Mouse (Mus musculus): ENCODE measurements around the gene H2-M10.2. TPM values are rescaled to one million over a fixed set of nuclear protein-coding genes. Genes with fewer than 3 reads are reported as not detected.

The H2-M10.2 gene
- polyA plus RNA-seq, 1 experiment, result not detected

DNA sequence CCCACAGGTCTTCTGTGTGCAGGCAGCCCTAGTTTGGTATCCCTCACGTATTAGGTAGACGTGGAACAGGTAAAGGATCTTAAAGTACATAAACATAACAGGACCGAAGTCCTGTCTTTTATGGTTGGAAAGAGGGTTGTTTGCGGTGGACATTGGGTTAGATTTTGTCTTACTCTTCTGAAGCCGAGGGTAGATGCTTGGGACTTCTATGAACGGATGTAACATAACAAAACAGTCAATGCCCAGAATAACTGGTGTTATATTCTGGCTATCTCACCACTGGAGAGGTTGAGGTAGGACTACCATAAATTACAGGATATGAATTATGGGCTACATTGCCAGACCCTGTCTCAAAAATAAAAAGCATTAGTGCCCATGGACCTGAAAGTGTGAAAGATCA lies 28.3 kb downstream of the H2-M10.2 start, which contains the start of gene Rpp21:
Gene Rpp21, minus strand, starts transcription at position 101 of the 400 bp plus-strand sequence.
- TF ChIP-seq EP300 (IDR thresholded peaks at IDR 0.05; ENCODE audit: insufficient read depth, low read depth, low read length) (no peak), POLR2A (IDR thresholded peaks at IDR 0.05; ENCODE audit: insufficient read depth, low read length) (no peak), CTCF (IDR thresholded peaks at IDR 0.05; ENCODE audit: low read depth, low read length) (no peak)
- Histone ChIP-seq H3K27ac (ENCODE audit: insufficient read depth, low read length) (no peak within 1 kb of the TSS), H3K9ac (ENCODE audit: low read depth, poor library complexity, severe bottlenecking) (peak within 1 kb of the TSS; percentile 76), H3K4me1 (ENCODE audit: control insufficient read depth, insufficient read depth, low read length) (peaks cover 3% of the 10 kb centered on the region), H3K4me3 (ENCODE audit: low read depth, low read length) (peak within 1 kb of the TSS; percentile 75), H3K27me3 (ENCODE audit: control insufficient read depth, insufficient read depth, low read length, poor library complexity, severe bottlenecking) (no peaks in the 10 kb centered on the region), H3K36me3 (ENCODE audit: control insufficient read depth, insufficient read depth, low read length, poor library complexity, severe bottlenecking) (peaks cover 23% of the 10 kb centered on the region), H3K9me3 (replicated peaks; ENCODE audit: control insufficient read depth, insufficient read depth, low read length, poor library complexity, severe bottlenecking) (no peaks in the 10 kb centered on the region)

DNA sequence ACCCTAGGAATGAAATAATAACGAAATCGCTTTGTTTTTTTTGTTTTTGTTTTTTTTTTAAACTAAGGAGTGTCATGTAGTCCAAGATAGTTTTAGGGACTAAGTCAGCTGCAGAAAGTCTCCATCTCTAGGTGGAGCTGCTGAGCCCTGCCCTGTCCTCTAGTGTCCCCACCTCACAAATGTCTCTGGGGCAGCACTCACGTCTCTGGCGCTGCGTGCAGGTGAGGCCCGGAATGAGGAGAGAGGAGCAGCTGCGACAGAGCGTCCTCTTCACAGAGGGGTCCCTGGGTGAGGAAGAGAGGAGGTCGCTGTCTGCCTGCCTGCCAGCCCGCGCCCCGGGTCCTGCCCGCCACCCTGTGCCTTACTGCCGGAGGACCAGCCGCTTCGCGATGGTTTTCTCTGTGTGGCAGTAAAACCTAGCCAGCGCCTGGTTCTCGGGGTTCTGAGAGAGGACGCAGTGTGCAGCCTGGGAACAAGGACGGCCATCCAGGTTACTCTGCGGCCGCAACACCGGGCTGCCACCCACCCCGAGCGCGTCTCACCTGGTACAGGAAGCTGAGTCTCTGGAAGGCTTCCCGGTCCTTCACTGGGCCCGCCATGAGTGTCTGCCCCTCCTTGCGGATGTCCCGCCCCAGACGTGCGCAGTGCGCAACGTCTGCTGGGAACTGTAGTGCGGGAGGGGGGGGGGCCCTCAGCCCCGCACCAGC lies 28.9 kb downstream of the H2-M10.2 start:
- peak overlapping the region; percentile 75 for H3K4me3 ChIP-seq (ENCODE audit: low read depth, low read length)
- no peaks in the 10 kb centered on the region for H3K27me3 ChIP-seq (ENCODE audit: control insufficient read depth, insufficient read depth, low read length, poor library complexity, severe bottlenecking)
- H3K36me3 ChIP-seq (ENCODE audit: control insufficient read depth, insufficient read depth, low read length, poor library complexity, severe bottlenecking), result peaks cover 18% of the 10 kb centered on the region
- H3K27ac ChIP-seq (ENCODE audit: insufficient read depth, low read length), result no peak overlapping the region
- H3K4me1 ChIP-seq (ENCODE audit: control insufficient read depth, insufficient read depth, low read length), result peaks cover 3% of the 10 kb centered on the region
- peak overlapping the region; percentile 76 for H3K9ac ChIP-seq (ENCODE audit: low read depth, poor library complexity, severe bottlenecking)
- no peak for TF ChIP-seq EP300 (IDR thresholded peaks at IDR 0.05; ENCODE audit: insufficient read depth, low read depth, low read length)
- TF ChIP-seq POLR2A (IDR thresholded peaks at IDR 0.05; ENCODE audit: insufficient read depth, low read length), result peak; percentile 33
- TF ChIP-seq CTCF (IDR thresholded peaks at IDR 0.05; ENCODE audit: low read depth, low read length), result peak; percentile 66
- no peaks in the 10 kb centered on the region for H3K9me3 ChIP-seq (replicated peaks; ENCODE audit: control insufficient read depth, insufficient read depth, low read length, poor library complexity, severe bottlenecking)

DNA sequence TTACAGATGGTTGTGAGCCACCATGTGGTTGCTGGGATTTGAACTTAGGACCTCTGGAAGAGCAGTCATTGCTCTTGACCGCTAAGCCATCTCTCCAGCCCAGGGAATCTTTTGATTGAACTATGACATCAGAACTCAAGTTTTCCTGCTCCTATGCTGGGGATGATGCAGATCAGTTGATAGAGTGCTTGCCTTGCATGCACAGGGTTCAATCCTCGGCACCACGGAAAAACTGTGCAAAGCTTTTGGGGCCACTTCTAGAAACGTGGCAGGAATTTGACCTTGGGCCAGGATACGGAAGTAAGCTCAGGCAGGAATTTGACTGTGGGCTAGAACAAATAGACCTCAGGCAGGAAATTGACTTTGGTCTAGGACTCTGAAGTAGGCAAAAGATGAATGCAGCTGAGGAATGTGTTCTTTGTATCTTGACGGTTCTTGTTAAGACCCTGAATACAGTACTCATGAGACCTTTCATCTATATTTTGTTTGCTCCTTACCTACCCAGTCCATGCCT lies 33.1 kb downstream of the H2-M10.2 start:
- 0 out of 2 replicates have a peak, but pooled peaks cover 5% of the 10 kb centered on the region for H3K36me3 ChIP-seq (ENCODE audit: control insufficient read depth, insufficient read depth, low read length, poor library complexity, severe bottlenecking)
- no peak overlapping the region for H3K9ac ChIP-seq (ENCODE audit: low read depth, poor library complexity, severe bottlenecking)
- H3K27me3 ChIP-seq (ENCODE audit: control insufficient read depth, insufficient read depth, low read length, poor library complexity, severe bottlenecking), result no peaks in the 10 kb centered on the region
- no peak overlapping the region for H3K27ac ChIP-seq (ENCODE audit: insufficient read depth, low read length)
- peaks cover 3% of the 10 kb centered on the region for H3K4me1 ChIP-seq (ENCODE audit: control insufficient read depth, insufficient read depth, low read length)
- no peaks in the 10 kb centered on the region for H3K9me3 ChIP-seq (replicated peaks; ENCODE audit: control insufficient read depth, insufficient read depth, low read length, poor library complexity, severe bottlenecking)
- no peak overlapping the region for H3K4me3 ChIP-seq (ENCODE audit: low read depth, low read length)
- no peak for TF ChIP-seq CTCF (IDR thresholded peaks at IDR 0.05; ENCODE audit: low read depth, low read length)
- no peak for TF ChIP-seq EP300 (IDR thresholded peaks at IDR 0.05; ENCODE audit: insufficient read depth, low read depth, low read length)
- no peak for TF ChIP-seq POLR2A (IDR thresholded peaks at IDR 0.05; ENCODE audit: insufficient read depth, low read length)

DNA sequence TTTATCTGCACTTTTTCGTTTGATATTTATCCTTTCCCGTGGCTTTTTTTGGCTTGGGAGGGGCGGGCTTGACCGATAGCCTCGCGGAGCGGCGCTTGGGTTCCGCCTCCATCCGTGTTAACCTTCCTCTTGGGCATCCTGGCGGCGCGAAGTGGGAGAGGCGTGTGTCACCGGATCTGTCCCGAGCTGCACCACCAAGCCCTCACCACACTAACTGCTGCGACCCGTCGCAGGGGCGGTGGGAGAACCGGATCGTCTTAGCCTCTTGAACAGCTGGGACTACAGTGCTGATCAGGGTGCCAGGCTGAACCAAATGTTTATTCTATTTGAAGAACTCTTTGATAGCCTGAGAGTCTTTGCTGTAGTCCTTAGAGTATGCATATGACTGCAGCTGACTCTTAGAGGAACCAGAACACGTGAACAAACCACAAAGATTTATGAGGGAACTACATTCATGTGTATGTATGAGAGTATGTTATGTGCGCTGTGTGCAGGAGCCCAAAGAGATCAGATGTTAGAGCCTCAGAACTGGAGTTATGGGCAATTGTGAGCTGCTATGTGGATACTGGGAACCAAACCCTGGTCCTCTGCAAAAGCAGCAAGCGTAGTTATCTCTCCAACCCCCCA lies 33.9 kb downstream of the H2-M10.2 start:
- TF ChIP-seq EP300 (IDR thresholded peaks at IDR 0.05; ENCODE audit: insufficient read depth, low read depth, low read length) (no peak), POLR2A (IDR thresholded peaks at IDR 0.05; ENCODE audit: insufficient read depth, low read length) (no peak), CTCF (IDR thresholded peaks at IDR 0.05; ENCODE audit: low read depth, low read length) (no peak)
- Histone ChIP-seq H3K4me1 (ENCODE audit: control insufficient read depth, insufficient read depth, low read length) (peaks cover 3% of the 10 kb centered on the region), H3K4me3 (ENCODE audit: low read depth, low read length) (peak overlapping the region; percentile 18), H3K36me3 (ENCODE audit: control insufficient read depth, insufficient read depth, low read length, poor library complexity, severe bottlenecking) (0 out of 2 replicates have a peak, but pooled peaks cover 5% of the 10 kb centered on the region), H3K27me3 (ENCODE audit: control insufficient read depth, insufficient read depth, low read length, poor library complexity, severe bottlenecking) (no peaks in the 10 kb centered on the region), H3K9ac (ENCODE audit: low read depth, poor library complexity, severe bottlenecking) (peak overlapping the region; percentile 42; the same call in 1 of the 2 replicates), H3K27ac (ENCODE audit: insufficient read depth, low read length) (no peak overlapping the region), H3K9me3 (replicated peaks; ENCODE audit: control insufficient read depth, insufficient read depth, low read length, poor library complexity, severe bottlenecking) (no peaks in the 10 kb centered on the region)

DNA sequence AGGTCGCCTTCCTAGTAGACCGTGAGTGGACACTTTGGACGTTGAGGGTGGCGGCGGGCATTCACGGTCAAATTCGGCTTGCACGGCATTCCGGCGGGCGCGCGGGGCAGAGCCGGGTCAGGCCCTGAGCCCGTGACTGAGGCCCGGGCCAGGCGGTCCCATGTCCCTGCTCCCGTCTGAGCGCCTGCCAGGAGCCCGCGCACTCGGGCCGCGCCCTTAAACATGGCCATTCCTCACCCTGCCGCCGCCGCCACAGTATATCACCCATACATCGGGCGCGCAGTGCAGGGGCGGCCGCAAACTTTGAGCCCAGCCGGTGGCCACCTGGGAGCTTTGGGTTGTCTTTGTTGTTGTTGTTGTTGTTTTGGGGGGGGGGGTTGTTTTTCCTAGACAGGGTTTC lies 37.4 kb downstream of the H2-M10.2 start:
- H3K4me3 ChIP-seq (ENCODE audit: low read depth, low read length), result peak overlapping the region; percentile 61
- TF ChIP-seq EP300 (IDR thresholded peaks at IDR 0.05; ENCODE audit: insufficient read depth, low read depth, low read length), result no peak
- TF ChIP-seq POLR2A (IDR thresholded peaks at IDR 0.05; ENCODE audit: insufficient read depth, low read length), result no peak
- no peak for TF ChIP-seq CTCF (IDR thresholded peaks at IDR 0.05; ENCODE audit: low read depth, low read length)
- no peaks in the 10 kb centered on the region for H3K36me3 ChIP-seq (ENCODE audit: control insufficient read depth, insufficient read depth, low read length, poor library complexity, severe bottlenecking)
- H3K4me1 ChIP-seq (ENCODE audit: control insufficient read depth, insufficient read depth, low read length), result peaks cover 1% of the 10 kb centered on the region
- 0 out of 2 replicates have a peak, but pooled peaks cover 4% of the 10 kb centered on the region for H3K9me3 ChIP-seq (replicated peaks; ENCODE audit: control insufficient read depth, insufficient read depth, low read length, poor library complexity, severe bottlenecking)
- H3K9ac ChIP-seq (ENCODE audit: low read depth, poor library complexity, severe bottlenecking), result peak overlapping the region; percentile 83
- no peak overlapping the region for H3K27ac ChIP-seq (ENCODE audit: insufficient read depth, low read length)
- H3K27me3 ChIP-seq (ENCODE audit: control insufficient read depth, insufficient read depth, low read length, poor library complexity, severe bottlenecking), result no peaks in the 10 kb centered on the region
